Mouse (Mus musculus) ovary, postnatal 36 days (tissue): ENCODE data around the gene Zbtb18.
"Not testable (repeated sequence)": the region's sequence is repeated elsewhere in the genome, so short reads cannot be mapped to it uniquely, and the experiment has no call there.

Experiments used
- DNase-seq: peaks from one replicate; pipeline ENCODE4 v3.0.0; 2022; ENCODE audit warnings: low spot score, mixed read lengths

Zbtb18 gene

GRCm38 (mm10) chr1:177447541-177448111, 5.5 kb downstream of the Zbtb18 start:
- DNase-seq: no peak

DNA sequence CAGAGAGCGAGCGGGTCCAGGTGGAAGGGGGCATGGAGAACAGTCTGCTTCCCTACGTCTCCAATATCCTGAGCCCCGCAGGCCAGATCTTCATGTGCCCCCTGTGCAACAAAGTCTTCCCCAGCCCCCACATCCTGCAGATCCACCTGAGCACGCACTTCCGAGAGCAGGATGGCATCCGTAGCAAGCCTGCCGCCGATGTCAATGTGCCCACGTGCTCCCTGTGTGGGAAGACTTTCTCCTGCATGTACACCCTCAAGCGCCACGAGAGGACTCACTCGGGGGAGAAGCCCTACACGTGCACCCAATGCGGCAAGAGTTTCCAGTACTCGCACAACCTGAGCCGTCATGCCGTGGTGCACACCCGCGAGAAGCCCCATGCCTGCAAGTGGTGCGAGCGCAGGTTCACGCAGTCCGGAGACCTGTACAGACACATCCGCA, 6.0 kb downstream of the Zbtb18 start:
- no peak for DNase-seq

- DNase-seq: no peak
Observed at GRCm38 (mm10) chr1:177448921-177449320, 6.8 kb downstream of the Zbtb18 start.

GRCm38 (mm10) chr1:177449857-177450256, 7.7 kb downstream of the Zbtb18 start:
- not testable (repeated sequence) for DNase-seq

DNA sequence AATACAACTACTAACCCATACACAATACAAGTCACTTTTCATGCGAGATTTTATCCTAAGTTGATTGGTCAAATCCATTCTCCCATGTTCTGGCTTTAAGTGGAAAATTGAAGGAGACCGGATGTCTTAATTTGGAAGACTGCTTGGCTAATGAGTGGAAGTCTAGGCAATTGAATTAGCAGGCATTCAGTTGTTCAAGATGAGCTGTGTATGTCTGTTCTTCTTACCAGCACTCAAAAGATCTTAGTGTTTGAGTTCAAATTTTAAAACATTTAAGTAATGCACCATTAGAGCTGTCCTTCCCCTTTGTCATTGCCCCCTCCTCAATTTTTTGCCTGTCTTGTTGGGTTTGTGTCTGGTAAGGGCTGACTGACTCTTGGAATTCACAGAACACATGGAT, 8.9 kb downstream of the Zbtb18 start:
- no peak for DNase-seq

DNA sequence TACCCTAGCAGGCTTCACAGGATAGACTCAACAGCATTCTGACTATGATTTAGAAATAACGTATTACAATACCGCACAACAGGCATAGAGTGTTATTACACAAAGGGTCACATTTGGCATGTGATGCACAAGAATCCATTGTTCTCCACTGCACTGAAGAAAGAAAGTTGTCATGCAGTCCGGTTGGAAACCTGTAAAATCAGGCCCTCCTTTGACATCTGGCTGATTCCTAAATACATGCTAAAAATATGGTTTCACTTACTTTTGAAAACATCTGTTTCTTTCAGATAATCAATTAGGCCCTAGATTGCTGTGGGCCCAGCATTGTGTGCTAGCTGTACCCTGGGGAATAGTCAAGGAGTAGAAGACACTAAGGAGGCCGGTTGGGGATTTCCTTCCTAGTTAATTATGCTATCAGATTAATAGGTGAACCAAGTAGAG, 9.9 kb downstream of the Zbtb18 start:
- DNase-seq: no peak

- no peak for DNase-seq
Observed at GRCm38 (mm10) chr1:177452987-177453386, 10.8 kb downstream of the Zbtb18 start.

- no peak for DNase-seq
Observed at GRCm38 (mm10) chr1:177453806-177454205, 11.7 kb downstream of the Zbtb18 start.

- DNase-seq: no peak
Observed at GRCm38 (mm10) chr1:177454492-177454891, 12.3 kb downstream of the Zbtb18 start.

GRCm38 (mm10) chr1:177455466-177455865, 13.3 kb downstream of the Zbtb18 start:
- no peak for DNase-seq

- no peak for DNase-seq
Observed at GRCm38 (mm10) chr1:177456208-177456607, 14.1 kb downstream of the Zbtb18 start.

DNA sequence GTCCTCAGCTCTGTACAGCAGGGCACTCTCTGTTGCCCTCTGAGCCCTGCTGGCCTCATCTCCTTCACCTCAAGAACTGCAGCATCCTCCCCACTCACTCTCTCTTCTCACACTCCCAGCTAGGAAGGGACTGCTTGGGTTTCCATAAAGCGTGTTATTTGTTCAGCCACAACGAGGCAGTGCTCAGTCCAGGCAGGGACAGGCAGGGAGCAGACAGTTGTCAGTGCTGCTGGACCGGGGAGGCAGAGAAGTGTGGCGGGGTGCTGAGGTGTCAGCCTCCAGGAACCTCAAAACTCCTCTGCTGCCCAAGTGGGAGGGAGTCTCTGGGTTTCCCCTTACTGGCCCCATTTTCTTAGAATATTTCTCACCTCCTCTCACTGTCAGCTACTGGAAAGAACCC, 14.6 kb downstream of the Zbtb18 start:
- DNase-seq: no peak

- DNase-seq: no peak
Observed at GRCm38 (mm10) chr1:177457981-177458380, 15.8 kb downstream of the Zbtb18 start.

DNA sequence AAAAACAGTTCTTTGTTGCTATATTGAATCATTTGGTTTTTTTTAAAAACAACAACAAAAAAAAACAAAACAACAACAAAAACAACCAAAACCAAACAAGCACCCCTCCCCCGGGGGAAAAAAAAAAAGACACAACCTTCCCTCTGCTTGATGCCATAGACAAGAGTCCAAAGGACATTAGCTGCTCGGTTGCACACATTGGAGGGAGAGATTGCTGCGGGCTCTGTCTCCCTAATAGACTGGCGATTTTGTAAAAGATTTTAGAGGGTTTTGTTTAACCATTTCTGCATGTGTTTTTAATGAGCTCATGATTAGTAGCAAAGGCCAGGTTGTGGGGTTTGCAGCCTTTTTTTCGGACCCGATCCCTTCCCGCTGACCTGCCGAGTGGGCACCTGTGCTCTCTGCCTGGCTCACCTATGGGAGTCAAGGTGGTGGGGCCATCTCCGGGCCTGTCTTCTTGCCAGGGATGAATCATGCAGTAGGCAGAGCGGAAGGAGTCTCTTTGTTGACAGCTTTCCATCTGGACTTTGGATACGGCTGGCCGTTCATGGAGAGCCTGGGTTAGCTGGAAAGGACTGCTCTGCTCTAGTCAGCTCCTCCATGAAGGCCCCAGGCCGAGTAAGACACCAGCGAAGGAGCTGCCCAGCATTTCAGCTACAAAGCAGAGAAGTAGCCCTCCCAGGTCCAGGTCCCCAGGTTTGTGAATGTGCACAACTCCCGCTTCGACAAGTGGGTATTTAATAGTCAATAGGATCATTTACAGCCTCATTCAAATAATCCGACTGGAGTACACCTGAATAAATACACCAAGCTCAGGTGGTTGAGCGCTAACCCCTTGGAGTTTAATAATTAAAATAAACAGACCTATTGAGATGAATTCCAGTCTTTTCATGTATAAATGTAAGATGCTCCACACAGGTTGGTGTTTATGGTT, 16.6 kb downstream of the Zbtb18 start:
- DNase-seq: no peak

GRCm38 (mm10) chr1:177459536-177459935, 17.4 kb downstream of the Zbtb18 start:
- DNase-seq: no peak

- DNase-seq: no peak
Observed at GRCm38 (mm10) chr1:177467150-177467549, 25.0 kb downstream of the Zbtb18 start.

GRCm38 (mm10) chr1:177468436-177468835, 26.3 kb downstream of the Zbtb18 start:
- DNase-seq: no peak

DNA sequence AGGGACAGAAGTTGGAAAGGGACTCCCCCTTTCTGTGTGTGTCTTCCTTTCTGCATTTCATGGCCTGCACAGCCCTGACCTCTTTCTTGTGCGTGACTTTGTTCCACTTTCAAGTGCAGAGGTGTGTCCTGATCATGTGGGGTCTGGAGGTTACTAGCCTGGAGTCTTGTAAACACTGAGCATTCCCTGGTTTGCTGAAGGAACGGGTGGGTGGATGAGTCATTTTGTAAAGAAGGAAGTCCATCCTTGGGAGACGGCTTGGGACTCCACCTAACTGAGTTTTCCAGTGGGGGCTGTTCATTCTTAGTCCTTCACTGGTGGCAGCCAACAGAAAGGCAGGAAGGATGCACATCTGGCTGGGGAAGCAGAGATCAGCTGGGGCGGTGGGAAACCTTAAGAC, 27.9 kb downstream of the Zbtb18 start:
- DNase-seq: no peak

- DNase-seq: no peak
Observed at GRCm38 (mm10) chr1:177470951-177471350, 28.8 kb downstream of the Zbtb18 start.

DNA sequence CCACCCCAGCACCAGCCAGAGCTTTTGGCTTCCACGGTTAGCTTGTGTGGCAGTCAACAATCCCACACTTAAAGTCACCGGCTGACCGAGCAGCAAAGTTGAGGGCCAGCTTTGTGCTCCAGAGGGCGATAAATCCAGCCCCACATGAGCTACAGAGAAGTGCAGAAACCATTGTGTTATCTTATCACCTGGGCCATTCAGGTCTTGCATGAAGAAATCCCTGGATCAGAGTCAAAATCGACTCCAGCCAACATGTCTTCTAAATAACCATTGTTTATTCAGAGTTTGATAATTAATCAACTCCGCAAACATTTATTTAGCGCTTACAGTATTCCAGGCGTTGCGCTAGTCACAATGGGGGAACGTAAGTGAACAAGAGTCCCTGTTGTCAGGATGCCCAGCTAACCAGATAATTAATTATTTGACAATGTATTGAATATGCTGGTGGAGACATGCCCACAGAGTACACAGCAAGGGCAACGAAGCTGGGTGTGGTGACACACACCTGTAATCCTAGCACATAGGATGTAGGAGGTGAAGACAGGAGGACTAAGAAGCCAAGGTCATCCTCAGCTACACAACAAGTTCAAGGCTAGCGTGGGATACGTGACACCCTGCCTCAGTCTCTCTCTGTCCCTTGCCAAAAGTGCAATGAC, 33.5 kb downstream of the Zbtb18 start:
- no peak for DNase-seq

- no peak for DNase-seq
Observed at GRCm38 (mm10) chr1:177478578-177478977, 36.4 kb downstream of the Zbtb18 start.

DNA sequence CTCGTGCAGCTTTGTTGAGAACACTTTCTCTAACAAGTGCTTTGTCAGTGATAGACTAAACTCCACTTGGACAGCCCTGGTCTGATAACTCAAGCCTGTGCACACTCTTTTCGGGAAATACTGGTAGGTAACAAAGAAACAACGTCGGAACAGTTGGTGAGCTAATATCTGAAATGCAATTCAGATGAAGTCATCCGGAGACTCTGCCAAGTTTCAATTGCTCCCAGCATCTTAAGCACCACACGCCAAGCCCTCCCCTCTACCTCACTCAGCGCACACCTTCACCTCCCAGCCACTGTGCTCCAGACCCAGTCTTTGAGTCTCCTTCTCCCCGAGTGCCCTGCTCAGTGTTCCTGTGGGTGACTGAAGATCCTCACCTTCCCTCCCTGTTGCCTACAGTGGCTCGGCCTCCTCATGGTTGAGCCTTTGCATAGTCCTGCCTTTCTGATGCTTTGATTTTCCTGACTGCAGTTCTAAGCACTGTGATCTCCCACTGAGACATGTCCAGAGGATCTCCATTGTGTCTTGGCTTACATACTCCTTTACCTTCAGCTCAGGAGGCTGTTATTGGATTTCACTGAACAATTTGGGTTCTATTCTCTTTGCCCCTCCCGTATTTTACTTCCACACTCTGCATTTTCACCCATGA, 37.3 kb downstream of the Zbtb18 start:
- no peak for DNase-seq
